Mouse (Mus musculus): ENCODE measurements at regions not wholly inside any gene's neighbourhood (a gene's known extent, or its start where the extent isn't known, plus 50 kb on each side); places are given as distances from the start of the nearest gene placed in this dataset.
A peak's percentile ranks its signal among the peaks of the same experiment; 100 is the strongest.

- no peak for ATAC-seq (replicated peaks)
- Histone ChIP-seq H3K4me3 (no peak overlapping the region), H3K27ac (replicated peaks) (no peak overlapping the region), H3K9me3 (no peaks in the 10 kb centered on the region), H3K9ac (replicated peaks) (no peak overlapping the region), H3K4me2 (replicated peaks) (no peak overlapping the region), H3K27me3 (no peaks in the 10 kb centered on the region), H3K36me3 (no peaks in the 10 kb centered on the region), H3K4me1 (no peaks in the 10 kb centered on the region)
- WGBS, result 96% methylated on average over 1 of the region's 1 CpGs
Measured at GRCm38 (mm10) chr14:89242159-89242558, 771.0 kb upstream of the Pcdh20 start.

GRCm38 (mm10) chr14:89236501-89236900 lies 765.3 kb upstream of the Pcdh20 start:
- WGBS, result 84% methylated on average over 3 of the region's 3 CpGs
- H3K36me3 ChIP-seq, result no peaks in the 10 kb centered on the region
- no peak overlapping the region for H3K27ac ChIP-seq (replicated peaks)
- no peak for ATAC-seq (replicated peaks)
- no peak overlapping the region for H3K4me3 ChIP-seq
- H3K4me1 ChIP-seq, result no peaks in the 10 kb centered on the region
- no peaks in the 10 kb centered on the region for H3K9me3 ChIP-seq
- H3K9ac ChIP-seq (replicated peaks), result no peak overlapping the region
- H3K4me2 ChIP-seq (replicated peaks), result no peak overlapping the region
- no peaks in the 10 kb centered on the region for H3K27me3 ChIP-seq

- 33% methylated on average over 8 of the region's 8 CpGs for WGBS
- Histone ChIP-seq H3K9me3 (no peaks in the 10 kb centered on the region), H3K36me3 (no peaks in the 10 kb centered on the region), H3K9ac (replicated peaks) (no peak overlapping the region), H3K4me2 (replicated peaks) (peak overlapping the region; percentile 25), H3K4me3 (no peak overlapping the region), H3K27ac (replicated peaks) (no peak overlapping the region), H3K27me3 (no peaks in the 10 kb centered on the region), H3K4me1 (no peaks in the 10 kb centered on the region)
- ATAC-seq (replicated peaks), result no peak
Measured at GRCm38 (mm10) chr14:89230482-89230881, 759.3 kb upstream of the Pcdh20 start.

- Histone ChIP-seq H3K9ac (replicated peaks) (no peak overlapping the region), H3K4me2 (replicated peaks) (no peak overlapping the region), H3K4me1 (no peaks in the 10 kb centered on the region), H3K36me3 (no peaks in the 10 kb centered on the region), H3K27me3 (no peaks in the 10 kb centered on the region), H3K4me3 (no peak overlapping the region), H3K27ac (replicated peaks) (no peak overlapping the region), H3K9me3 (no peaks in the 10 kb centered on the region)
- WGBS, result 16% methylated on average over 1 of the region's 1 CpGs
- no peak for ATAC-seq (replicated peaks)
Measured at GRCm38 (mm10) chr14:89217390-89217789, 746.2 kb upstream of the Pcdh20 start.

GRCm38 (mm10) chr14:89181386-89181979 lies 710.3 kb upstream of the Pcdh20 start:
- Histone ChIP-seq H3K4me3 (no peak overlapping the region), H3K27ac (replicated peaks) (no peak overlapping the region), H3K9me3 (no peaks in the 10 kb centered on the region), H3K27me3 (no peaks in the 10 kb centered on the region), H3K9ac (replicated peaks) (no peak overlapping the region), H3K4me1 (no peaks in the 10 kb centered on the region), H3K4me2 (replicated peaks) (no peak overlapping the region), H3K36me3 (no peaks in the 10 kb centered on the region)
- WGBS, result 8% methylated on average over 2 of the region's 2 CpGs
- ATAC-seq (replicated peaks), result no peak

GRCm38 (mm10) chr14:89142994-89143686 lies 671.9 kb upstream of the Pcdh20 start:
- WGBS, result 16% methylated on average over 3 of the region's 3 CpGs
- H3K4me1 ChIP-seq, result no peaks in the 10 kb centered on the region
- H3K27ac ChIP-seq (replicated peaks), result no peak overlapping the region
- H3K9ac ChIP-seq (replicated peaks), result no peak overlapping the region
- ATAC-seq (replicated peaks), result peak; percentile 97
- H3K27me3 ChIP-seq, result no peaks in the 10 kb centered on the region
- H3K36me3 ChIP-seq, result no peaks in the 10 kb centered on the region
- H3K9me3 ChIP-seq, result no peaks in the 10 kb centered on the region
- H3K4me2 ChIP-seq (replicated peaks), result no peak overlapping the region
- no peak overlapping the region for H3K4me3 ChIP-seq

GRCm38 (mm10) chr14:89099296-89099695 lies 628.1 kb upstream of the Pcdh20 start:
- Histone ChIP-seq H3K4me2 (replicated peaks) (no peak overlapping the region), H3K4me3 (no peak overlapping the region), H3K36me3 (no peaks in the 10 kb centered on the region), H3K4me1 (no peaks in the 10 kb centered on the region), H3K27me3 (no peaks in the 10 kb centered on the region), H3K27ac (replicated peaks) (no peak overlapping the region), H3K9me3 (no peaks in the 10 kb centered on the region), H3K9ac (replicated peaks) (no peak overlapping the region)
- 9% methylated on average over 4 of the region's 4 CpGs for WGBS
- no peak for ATAC-seq (replicated peaks)

- Histone ChIP-seq H3K27me3 (no peaks in the 10 kb centered on the region), H3K4me3 (no peak overlapping the region), H3K27ac (replicated peaks) (no peak overlapping the region), H3K4me1 (no peaks in the 10 kb centered on the region), H3K9ac (replicated peaks) (no peak overlapping the region), H3K36me3 (no peaks in the 10 kb centered on the region), H3K9me3 (no peaks in the 10 kb centered on the region), H3K4me2 (replicated peaks) (no peak overlapping the region)
- 61% methylated on average over 1 of the region's 1 CpGs for WGBS
- ATAC-seq (replicated peaks), result no peak
Measured at GRCm38 (mm10) chr14:89089661-89090060, 618.5 kb upstream of the Pcdh20 start.

- ATAC-seq (replicated peaks), result no peak
- Histone ChIP-seq H3K27ac (replicated peaks) (no peak overlapping the region), H3K27me3 (no peaks in the 10 kb centered on the region), H3K36me3 (no peaks in the 10 kb centered on the region), H3K9ac (replicated peaks) (no peak overlapping the region), H3K4me3 (no peak overlapping the region), H3K4me1 (no peaks in the 10 kb centered on the region), H3K9me3 (no peaks in the 10 kb centered on the region), H3K4me2 (replicated peaks) (no peak overlapping the region)
- WGBS, result 96% methylated on average over 1 of the region's 1 CpGs
Measured at GRCm38 (mm10) chr14:89076014-89076413, 604.8 kb upstream of the Pcdh20 start.

- Histone ChIP-seq H3K4me2 (replicated peaks) (no peak overlapping the region), H3K4me1 (no peaks in the 10 kb centered on the region), H3K36me3 (no peaks in the 10 kb centered on the region), H3K9ac (replicated peaks) (no peak overlapping the region), H3K9me3 (no peaks in the 10 kb centered on the region), H3K4me3 (no peak overlapping the region), H3K27me3 (no peaks in the 10 kb centered on the region), H3K27ac (replicated peaks) (no peak overlapping the region)
- 80% methylated on average over 1 of the region's 1 CpGs for WGBS
- no peak for ATAC-seq (replicated peaks)
Measured at GRCm38 (mm10) chr14:89063971-89064370, 592.8 kb upstream of the Pcdh20 start.

- Histone ChIP-seq H3K9ac (replicated peaks) (no peak overlapping the region), H3K4me1 (no peaks in the 10 kb centered on the region), H3K27me3 (no peaks in the 10 kb centered on the region), H3K27ac (replicated peaks) (no peak overlapping the region), H3K9me3 (no peaks in the 10 kb centered on the region), H3K4me2 (replicated peaks) (no peak overlapping the region), H3K4me3 (no peak overlapping the region), H3K36me3 (no peaks in the 10 kb centered on the region)
- ATAC-seq (replicated peaks), result peak; percentile 69; the same call in 1 of the 2 replicates
- WGBS, result 10% methylated on average over 5 of the region's 5 CpGs
Measured at GRCm38 (mm10) chr14:89062583-89063436, 591.6 kb upstream of the Pcdh20 start.

GRCm38 (mm10) chr14:89061319-89061718 lies 590.1 kb upstream of the Pcdh20 start:
- Histone ChIP-seq H3K4me1 (no peaks in the 10 kb centered on the region), H3K4me3 (no peak overlapping the region), H3K4me2 (replicated peaks) (no peak overlapping the region), H3K9ac (replicated peaks) (no peak overlapping the region), H3K9me3 (no peaks in the 10 kb centered on the region), H3K27me3 (no peaks in the 10 kb centered on the region), H3K27ac (replicated peaks) (no peak overlapping the region), H3K36me3 (no peaks in the 10 kb centered on the region)
- 28% methylated on average over 1 of the region's 1 CpGs for WGBS
- ATAC-seq (replicated peaks), result no peak

All from forebrain, embryonic 15.5 days (tissue).